Mouse (Mus musculus) erythroblast, embryonic 14.5 days (primary cell): ENCODE data around the gene Fancl.

Experiments used
- GATA1 ChIP-seq: IDR thresholded peaks from 2 replicates; pipeline ENCODE4 v1.6.1; 2012; ENCODE audit warnings: low read length, inconsistent platforms, mixed read lengths
- TAL1 ChIP-seq: IDR thresholded peaks from 3 replicates; pipeline ENCODE4 v1.6.1; 2012; ENCODE audit warnings: low read length, inconsistent platforms, mixed read lengths

GRCm38 (mm10) chr11:26336848-26337247 lies 49.1 kb upstream of the Fancl start:
- TF ChIP-seq GATA1 (no peak), TAL1 (no peak)
